In genomic region chr14:25765146-25765545, GRCm38 (mm10) we compare ENCODE assay signal across 9 mouse cellular contexts. TPM values are rescaled to one million over a fixed set of nuclear protein-coding genes. Genes with fewer than 3 reads are reported as not detected.
A peak's percentile ranks its signal among the peaks of the same experiment; 100 is the strongest.
DNase-seq lines count a peak whose midpoint lies in the region; ATAC-seq lines count a peak whose summit lies in the region.
"Had no signal": no experiment of that assay in that cellular context is flagged by ENCODE, and none has a peak within 500 bp of the region (broad histone marks: within the 10 kb centered on the region; RNA-seq: fewer than 3 reads in every experiment).

No protein-coding gene starts in this region.

- no peak overlapping the region for H3K4me3 ChIP-seq in neural tube, embryonic 12.5 days
- H3K4me3 ChIP-seq in forebrain, embryonic 14.5 days (ENCODE audit: low read depth, low read length): no peak overlapping the region
- H3K4me3 ChIP-seq in limb, embryonic 13.5 days: peak overlapping the region; percentile 90; the same call in 1 of the 2 replicates
- H3K4me3 ChIP-seq in stomach, embryonic 16.5 days (replicated peaks; ENCODE audit: low read length): no peak overlapping the region

- no peak for DNase-seq in neural tube, embryonic 10.5 days (ENCODE audit: extremely low spot score, low spot score)
- peak; percentile 34 for DNase-seq in forebrain, embryonic 14.5 days (ENCODE audit: low spot score)
- DNase-seq in T-cell, adult 2 months (ENCODE audit: low spot score): no peak
- DNase-seq in layer of hippocampus, adult 9-11 months: no peak
- DNase-seq in adrenal gland, postnatal 10 days: no peak

- H3K9me3 ChIP-seq in neural tube, embryonic 12.5 days: no peaks in the 10 kb centered on the region
- no peaks in the 10 kb centered on the region for H3K9me3 ChIP-seq in forebrain, embryonic 14.5 days (replicated peaks; ENCODE audit: control insufficient read depth, low read length)
- H3K9me3 ChIP-seq in limb, embryonic 13.5 days: no peaks in the 10 kb centered on the region
- no peaks in the 10 kb centered on the region for H3K9me3 ChIP-seq in stomach, embryonic 16.5 days (replicated peaks; ENCODE audit: control insufficient read depth, low read length)
- H3K9me3 ChIP-seq: kidney, embryonic 15.5 days had no signal

- no peak for ATAC-seq in neural tube, embryonic 12.5 days (ENCODE audit: low FRiP score, low read depth)
- ATAC-seq in forebrain, embryonic 14.5 days: no peak
- ATAC-seq in limb, embryonic 13.5 days (ENCODE audit: low FRiP score, low read depth): no peak
- ATAC-seq in stomach, embryonic 16.5 days (ENCODE audit: insufficient read depth, low FRiP score): no peak

- H3K36me3 ChIP-seq in neural tube, embryonic 12.5 days: no peaks in the 10 kb centered on the region
- no peaks in the 10 kb centered on the region for H3K36me3 ChIP-seq in forebrain, embryonic 14.5 days (ENCODE audit: control insufficient read depth, insufficient read depth, low read length)
- peaks cover 13% of the 10 kb centered on the region for H3K36me3 ChIP-seq in limb, embryonic 13.5 days
- H3K36me3 ChIP-seq in stomach, embryonic 16.5 days (ENCODE audit: control insufficient read depth, insufficient read depth, low read length): no peaks in the 10 kb centered on the region
- H3K36me3 ChIP-seq: kidney, embryonic 15.5 days had no signal

- H3K27me3 ChIP-seq in neural tube, embryonic 12.5 days (replicated peaks): no peaks in the 10 kb centered on the region
- no peaks in the 10 kb centered on the region for H3K27me3 ChIP-seq in forebrain, embryonic 14.5 days (replicated peaks; ENCODE audit: control insufficient read depth, insufficient read depth, low read length)
- no peaks in the 10 kb centered on the region for H3K27me3 ChIP-seq in limb, embryonic 13.5 days
- no peaks in the 10 kb centered on the region for H3K27me3 ChIP-seq in stomach, embryonic 16.5 days (ENCODE audit: control insufficient read depth, insufficient read depth, low read length)
- H3K27me3 ChIP-seq: kidney, embryonic 15.5 days had no signal

- WGBS in neural tube, embryonic 12.5 days: 42% methylated on average over 12 of the region's 12 CpGs
- 16% methylated on average over 12 of the region's 12 CpGs for WGBS in forebrain, embryonic 14.5 days
- 60% methylated on average over 12 of the region's 12 CpGs for WGBS in limb, embryonic 13.5 days
- 64% methylated on average over 12 of the region's 12 CpGs for WGBS in stomach, embryonic 16.5 days

- H3K4me1 ChIP-seq in neural tube, embryonic 12.5 days: peaks cover 42% of the 10 kb centered on the region
- H3K4me1 ChIP-seq in forebrain, embryonic 14.5 days (ENCODE audit: control insufficient read depth, insufficient read depth, low read length): peaks cover 30% of the 10 kb centered on the region
- peaks cover 64% of the 10 kb centered on the region for H3K4me1 ChIP-seq in limb, embryonic 13.5 days
- H3K4me1 ChIP-seq in stomach, embryonic 16.5 days (ENCODE audit: control insufficient read depth, insufficient read depth, low read length): peaks cover 45% of the 10 kb centered on the region

- H3K4me2 ChIP-seq in neural tube, embryonic 12.5 days (replicated peaks): peak overlapping the region; percentile 96
- H3K4me2 ChIP-seq in forebrain, embryonic 14.5 days (ENCODE audit: low read length): peak overlapping the region; percentile 98
- peak overlapping the region; percentile 91 for H3K4me2 ChIP-seq in limb, embryonic 13.5 days (replicated peaks)
- H3K4me2 ChIP-seq in stomach, embryonic 16.5 days (ENCODE audit: low read depth, low read length): peak overlapping the region; percentile 91

- H3K9ac ChIP-seq in neural tube, embryonic 12.5 days: no peak overlapping the region
- H3K9ac ChIP-seq in forebrain, embryonic 14.5 days (ENCODE audit: low read length): no peak overlapping the region; the same call in 1 of the 2 replicates
- no peak overlapping the region; the same call in 1 of the 2 replicates for H3K9ac ChIP-seq in limb, embryonic 13.5 days
- H3K9ac ChIP-seq in stomach, embryonic 16.5 days (ENCODE audit: low read length): no peak overlapping the region

- no peak overlapping the region for H3K27ac ChIP-seq in neural tube, embryonic 12.5 days
- H3K27ac ChIP-seq in forebrain, embryonic 14.5 days (ENCODE audit: low read depth, low read length): peak overlapping the region; percentile 68
- peak overlapping the region; percentile 67; the same call in 1 of the 2 replicates for H3K27ac ChIP-seq in limb, embryonic 13.5 days
- no peak overlapping the region for H3K27ac ChIP-seq in stomach, embryonic 16.5 days (ENCODE audit: low read length)
- H3K27ac ChIP-seq: kidney, embryonic 15.5 days had no signal

RNA-seq across cellular contexts. Expression of gene Zcchc24, which starts 3.7 kb away (rescaled TPM):
- 21.5 and 22.2 TPM in 2 replicates for polyA plus RNA-seq in neural tube, embryonic 12.5 days (2016; fragmentation: Nextera tagmentation; extraction: Ambion mirVana)
- 8.0 and 9.8 TPM in 2 replicates for polyA plus RNA-seq in forebrain, embryonic 14.5 days (2014; fragmentation: Nextera tagmentation; extraction: Ambion mirVana)
- 34.7 and 37.6 TPM in 2 replicates for polyA plus RNA-seq in limb, embryonic 13.5 days (2015; fragmentation: Nextera tagmentation; extraction: Ambion mirVana)
- polyA plus RNA-seq in stomach, embryonic 16.5 days (2015; fragmentation: Nextera tagmentation; extraction: Ambion mirVana): 15.3 and 17.1 TPM in 2 replicates
- 10 to 100 TPM; 40.5 to 42.0 TPM for total RNA-seq in adrenal gland, postnatal 10 days (2021)

Comparison
In these comparisons a context has a peak if more than half of its experiments do, and no peak if none do; other contexts are left out.
1. H3K27ac ChIP-seq: peak in forebrain, embryonic 14.5 days (single experiment) and limb, embryonic 13.5 days (single experiment); none in neural tube, embryonic 12.5 days (single experiment) and stomach, embryonic 16.5 days (single experiment).
2. Peak in every context shown above with its lines, with median percentiles within 50 percentile points of each other: H3K4me2 ChIP-seq.